Mouse (Mus musculus): ENCODE measurements around the gene Hic1. TPM values are rescaled to one million over a fixed set of nuclear protein-coding genes. Genes with fewer than 3 reads are reported as not detected.
A peak's percentile ranks its signal among the peaks of the same experiment; 100 is the strongest.

The Hic1 gene
- polyA plus RNA-seq, 1 experiment from 2014 or later = 5.9 TPM

DNA sequence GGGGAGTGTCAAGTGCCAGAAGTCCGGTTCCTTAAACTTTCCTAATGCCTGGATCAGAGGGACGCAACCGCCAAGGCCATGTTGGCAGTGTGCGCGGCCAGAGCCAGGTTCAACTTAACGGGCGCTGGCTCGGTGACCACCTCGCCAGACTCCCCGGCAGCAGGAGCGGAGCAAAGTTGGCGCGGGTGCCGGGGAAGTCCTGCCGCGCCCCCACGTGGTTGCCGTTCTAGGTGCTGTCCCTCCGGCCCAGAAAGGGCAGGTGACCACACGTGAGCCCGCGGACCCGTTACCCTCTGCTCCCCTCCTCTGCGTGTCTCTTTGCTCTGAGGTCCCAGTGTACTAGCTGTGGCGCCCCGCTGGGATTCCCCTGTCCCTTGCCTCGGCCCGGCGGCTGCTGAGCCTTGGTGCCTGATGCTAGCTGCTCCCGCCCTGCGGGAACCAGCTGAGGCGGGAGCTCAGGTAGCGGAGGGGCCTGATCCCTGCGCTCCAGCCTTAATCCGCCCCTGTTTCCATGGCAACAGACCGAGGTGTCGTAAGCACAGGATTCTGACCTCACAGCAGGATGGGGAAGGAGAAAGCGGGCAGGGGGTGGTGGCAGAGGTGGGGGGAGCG, 25.6 kb upstream of the Hic1 start:
- no peak for ATAC-seq (ENCODE audit: insufficient read depth, low FRiP score)
- Histone ChIP-seq H3K4me3 (replicated peaks; ENCODE audit: low read length) (peak overlapping the region; percentile 55), H3K27me3 (ENCODE audit: control insufficient read depth, insufficient read depth, low read length) (peaks cover 43% of the 10 kb centered on the region), H3K9me3 (replicated peaks; ENCODE audit: control insufficient read depth, low read length) (no peaks in the 10 kb centered on the region), H3K4me2 (ENCODE audit: low read depth, low read length) (peak overlapping the region; percentile 90), H3K36me3 (ENCODE audit: control insufficient read depth, insufficient read depth, low read length) (no peaks in the 10 kb centered on the region), H3K9ac (ENCODE audit: low read length) (no peak overlapping the region), H3K4me1 (ENCODE audit: control insufficient read depth, insufficient read depth, low read length) (peaks cover 15% of the 10 kb centered on the region), H3K27ac (ENCODE audit: low read length) (no peak overlapping the region)
- under 1% methylated on average over 39 of the region's 39 CpGs for WGBS

DNA sequence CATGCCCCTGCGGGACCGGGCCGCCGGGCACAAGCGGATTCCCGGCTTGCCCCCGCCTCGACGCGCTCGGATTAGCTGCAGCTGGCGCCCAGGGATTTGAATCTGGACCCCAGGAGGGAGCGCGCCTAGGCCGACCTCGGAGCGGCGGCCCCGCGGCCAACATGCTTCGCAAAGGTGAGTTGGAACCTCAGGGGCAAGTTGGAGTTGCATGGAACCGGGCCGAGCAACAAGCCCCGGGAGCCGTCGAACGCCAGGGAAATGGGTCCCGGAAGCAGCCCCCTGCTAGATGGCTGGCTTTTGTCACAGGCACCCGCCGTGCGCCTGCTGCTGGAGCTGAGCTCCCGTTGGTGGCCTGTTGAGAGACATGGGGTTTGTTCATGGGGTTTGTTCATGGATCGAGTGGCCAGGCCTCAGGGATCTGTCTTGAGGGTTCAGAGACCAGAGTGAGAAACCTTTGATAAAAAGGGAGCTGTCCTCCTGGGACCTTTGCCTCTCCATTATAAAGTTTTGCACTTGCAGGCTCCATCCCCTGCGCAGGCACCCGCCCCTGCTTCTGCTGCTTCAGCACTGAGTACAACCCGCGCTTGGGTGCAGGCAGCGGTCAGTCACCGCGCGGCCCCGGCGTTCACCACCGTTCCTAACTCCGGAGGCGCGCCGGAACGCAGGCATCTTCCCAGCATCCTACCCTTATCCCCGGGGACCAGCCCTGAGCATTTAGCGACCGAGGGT, 25.0 kb upstream of the Hic1 start:
- ATAC-seq (ENCODE audit: insufficient read depth, low FRiP score) = no peak
- Histone ChIP-seq H3K4me1 (ENCODE audit: control insufficient read depth, insufficient read depth, low read length) (peaks cover 18% of the 10 kb centered on the region), H3K36me3 (ENCODE audit: control insufficient read depth, insufficient read depth, low read length) (no peaks in the 10 kb centered on the region), H3K9me3 (replicated peaks; ENCODE audit: control insufficient read depth, low read length) (no peaks in the 10 kb centered on the region), H3K9ac (ENCODE audit: low read length) (peak overlapping the region; percentile 66), H3K4me2 (ENCODE audit: low read depth, low read length) (peak overlapping the region; percentile 90), H3K27ac (ENCODE audit: low read length) (no peak overlapping the region), H3K4me3 (replicated peaks; ENCODE audit: low read length) (peak overlapping the region; percentile 55), H3K27me3 (ENCODE audit: control insufficient read depth, insufficient read depth, low read length) (peaks cover 41% of the 10 kb centered on the region)
- under 1% methylated on average over 52 of the region's 52 CpGs for WGBS

DNA sequence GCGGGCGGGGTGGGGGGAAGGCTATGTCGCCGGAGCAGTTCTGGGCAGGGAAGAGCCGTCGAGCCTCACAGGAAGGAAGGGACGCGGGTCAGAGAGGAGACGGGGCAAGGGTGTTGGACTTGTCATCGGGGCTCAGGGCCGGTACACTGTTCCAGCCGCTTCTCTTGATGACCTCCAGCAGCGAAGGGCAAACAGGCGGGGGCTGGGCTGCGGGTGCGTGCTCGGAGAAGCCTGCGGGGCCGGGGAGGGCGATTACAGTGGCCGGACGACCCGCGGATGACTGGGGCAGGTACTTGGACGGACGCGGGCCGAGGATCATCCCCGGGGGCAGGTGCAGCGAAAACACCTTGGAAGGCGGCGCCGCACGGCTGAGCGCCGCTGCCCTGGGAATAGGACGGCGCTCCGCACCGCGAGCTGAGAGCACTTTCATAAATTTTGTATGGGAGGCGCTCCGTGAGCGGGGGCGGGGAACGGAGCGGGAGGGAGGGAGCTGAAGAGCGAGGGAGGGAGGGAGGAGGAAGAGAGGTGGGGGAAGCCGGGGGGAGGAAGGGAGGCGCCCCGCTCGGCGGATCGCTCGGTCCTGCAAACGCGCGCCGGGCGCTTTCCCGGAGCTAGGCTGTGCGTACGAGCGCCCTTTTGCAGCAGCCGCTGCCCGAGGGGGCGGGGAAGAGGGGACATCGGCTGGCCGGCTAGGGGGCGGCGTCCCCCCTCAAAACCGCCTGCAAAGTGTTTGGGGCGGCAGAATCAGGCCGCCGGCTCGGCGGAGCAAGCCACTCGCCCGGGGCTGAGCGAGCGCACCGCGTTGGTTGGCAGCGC, 24.1 kb upstream of the Hic1 start, which contains the start of gene Rtn4rl1:
Rtn4rl1 (plus strand) TSS at position 528 of the 816 bp plus-strand sequence.
- no peak within 1 kb of the TSS for H3K27ac ChIP-seq (ENCODE audit: low read length)
- H3K9ac ChIP-seq (ENCODE audit: low read length) = peak within 1 kb of the TSS; percentile 66
- H3K4me2 ChIP-seq (ENCODE audit: low read depth, low read length) = peak within 1 kb of the TSS; percentile 90
- under 1% methylated on average over 80 of the region's 84 CpGs for WGBS
- 0 out of 2 replicates have a peak, but pooled peaks have one; percentile 16 for ATAC-seq (ENCODE audit: insufficient read depth, low FRiP score)
- H3K4me3 ChIP-seq (replicated peaks; ENCODE audit: low read length) = peak within 1 kb of the TSS; percentile 55
- H3K27me3 ChIP-seq (ENCODE audit: control insufficient read depth, insufficient read depth, low read length) = peaks cover 40% of the 10 kb centered on the region
- H3K4me1 ChIP-seq (ENCODE audit: control insufficient read depth, insufficient read depth, low read length) = peaks cover 19% of the 10 kb centered on the region
- H3K36me3 ChIP-seq (ENCODE audit: control insufficient read depth, insufficient read depth, low read length) = no peaks in the 10 kb centered on the region
- no peaks in the 10 kb centered on the region for H3K9me3 ChIP-seq (replicated peaks; ENCODE audit: control insufficient read depth, low read length)

DNA sequence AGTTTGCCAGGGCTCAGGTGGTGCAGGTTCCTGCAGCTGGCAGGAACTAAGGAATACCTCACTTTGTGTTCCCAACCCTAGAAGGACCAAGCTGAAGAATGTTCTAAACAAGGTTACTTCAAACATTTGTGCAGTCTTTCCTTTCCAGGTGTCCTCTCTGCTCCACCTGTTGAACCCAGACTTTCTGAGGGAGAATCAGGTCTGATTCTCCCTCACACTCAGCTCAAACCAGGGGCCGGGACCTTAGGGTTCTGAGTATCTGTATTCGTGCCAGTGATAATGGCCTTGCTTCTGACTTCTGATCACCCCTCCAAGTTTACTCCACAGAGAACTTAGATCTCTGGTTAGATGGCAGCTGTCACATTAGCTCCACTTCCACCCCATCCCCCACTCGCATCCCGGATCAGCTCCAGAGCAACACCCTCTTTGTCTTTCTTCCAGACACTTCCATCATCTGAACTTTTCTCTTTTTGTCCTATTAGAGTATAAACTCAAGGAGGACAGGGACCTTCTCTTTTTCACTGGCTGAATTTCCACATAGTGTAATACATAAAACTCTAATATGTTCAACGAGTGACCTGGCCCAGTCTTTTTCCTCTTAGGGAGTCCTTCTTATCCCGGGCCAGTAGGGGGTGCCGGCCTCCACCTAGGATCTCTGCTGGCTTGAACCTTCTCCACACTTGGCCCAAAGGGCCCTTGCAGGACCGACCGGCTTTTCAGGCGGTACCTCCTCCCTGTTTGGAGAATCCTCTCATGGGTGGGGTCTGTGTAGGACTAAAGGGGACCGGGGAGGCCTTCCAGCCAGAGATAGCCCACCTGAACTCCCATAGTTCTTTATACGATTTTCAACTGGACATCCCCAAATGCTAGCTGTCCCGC, 23.3 kb upstream of the Hic1 start:
- 23% methylated on average over 13 of the region's 13 CpGs for WGBS
- peaks cover 40% of the 10 kb centered on the region for H3K27me3 ChIP-seq (ENCODE audit: control insufficient read depth, insufficient read depth, low read length)

GRCm38 (mm10) chr11:75191841-75192240, 22.5 kb upstream of the Hic1 start:
- no peak overlapping the region for H3K4me3 ChIP-seq (replicated peaks; ENCODE audit: low read length)
- peaks cover 19% of the 10 kb centered on the region for H3K4me1 ChIP-seq (ENCODE audit: control insufficient read depth, insufficient read depth, low read length)
- H3K36me3 ChIP-seq (ENCODE audit: control insufficient read depth, insufficient read depth, low read length) = no peaks in the 10 kb centered on the region
- H3K27me3 ChIP-seq (ENCODE audit: control insufficient read depth, insufficient read depth, low read length) = peaks cover 36% of the 10 kb centered on the region
- ATAC-seq (ENCODE audit: insufficient read depth, low FRiP score) = no peak
- no peak overlapping the region for H3K9ac ChIP-seq (ENCODE audit: low read length)
- no peaks in the 10 kb centered on the region for H3K9me3 ChIP-seq (replicated peaks; ENCODE audit: control insufficient read depth, low read length)
- WGBS = 63% methylated on average over 6 of the region's 6 CpGs
- H3K27ac ChIP-seq (ENCODE audit: low read length) = no peak overlapping the region
- H3K4me2 ChIP-seq (ENCODE audit: low read depth, low read length) = no peak overlapping the region

More for the DNA sequence above, 23.3 kb upstream of the Hic1 start:
- H3K9ac ChIP-seq (ENCODE audit: low read length) = peak overlapping the region; percentile 66; the same call in 1 of the 2 replicates
- H3K27ac ChIP-seq (ENCODE audit: low read length) = no peak overlapping the region
- no peaks in the 10 kb centered on the region for H3K36me3 ChIP-seq (ENCODE audit: control insufficient read depth, insufficient read depth, low read length)
- H3K4me3 ChIP-seq (replicated peaks; ENCODE audit: low read length) = peak overlapping the region; percentile 55
- peak overlapping the region; percentile 90 for H3K4me2 ChIP-seq (ENCODE audit: low read depth, low read length)
- no peaks in the 10 kb centered on the region for H3K9me3 ChIP-seq (replicated peaks; ENCODE audit: control insufficient read depth, low read length)
- peaks cover 19% of the 10 kb centered on the region for H3K4me1 ChIP-seq (ENCODE audit: control insufficient read depth, insufficient read depth, low read length)
- ATAC-seq (ENCODE audit: insufficient read depth, low FRiP score) = peak; percentile 49

DNA sequence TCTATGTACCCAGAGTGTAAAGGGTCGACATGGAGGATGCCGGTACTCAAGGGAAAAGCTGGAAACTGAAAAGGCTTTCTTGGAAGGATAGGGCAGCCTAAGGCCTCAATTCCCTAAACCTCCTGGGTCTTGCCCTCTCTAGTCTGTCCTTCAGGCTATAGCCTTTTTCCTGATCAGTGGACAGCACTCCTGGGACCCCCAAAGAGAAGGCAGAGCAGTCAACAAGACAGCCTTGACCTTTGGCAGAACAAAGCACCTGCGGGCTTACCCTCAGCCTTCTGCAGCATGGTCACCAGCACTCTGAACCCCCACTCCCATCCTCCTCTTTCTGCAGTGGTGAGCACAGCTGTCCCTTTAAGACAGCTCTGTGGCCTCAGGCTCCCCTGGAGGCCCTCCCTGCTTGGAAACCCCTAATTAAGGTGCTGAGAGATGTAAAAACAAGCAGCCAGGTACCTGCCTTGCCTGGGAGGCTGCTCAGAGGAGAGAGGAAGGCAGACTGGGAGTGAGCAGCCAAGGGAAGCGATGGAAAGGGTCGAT, 21.7 kb upstream of the Hic1 start, which contains the start of gene Dph1:
Dph1 (minus strand) TSS at position 337 of the 537 bp plus-strand sequence.
- 55% methylated on average over 5 of the region's 5 CpGs for WGBS
- Histone ChIP-seq H3K4me1 (ENCODE audit: control insufficient read depth, insufficient read depth, low read length) (peaks cover 19% of the 10 kb centered on the region), H3K4me2 (ENCODE audit: low read depth, low read length) (peak within 1 kb of the TSS; percentile 74), H3K36me3 (ENCODE audit: control insufficient read depth, insufficient read depth, low read length) (no peaks in the 10 kb centered on the region), H3K4me3 (replicated peaks; ENCODE audit: low read length) (peak within 1 kb of the TSS; percentile 71), H3K9ac (ENCODE audit: low read length) (peak within 1 kb of the TSS; percentile 74), H3K27me3 (ENCODE audit: control insufficient read depth, insufficient read depth, low read length) (peaks cover 27% of the 10 kb centered on the region), H3K27ac (ENCODE audit: low read length) (peak within 1 kb of the TSS; percentile 56; the same call in 1 of the 2 replicates), H3K9me3 (replicated peaks; ENCODE audit: control insufficient read depth, low read length) (no peaks in the 10 kb centered on the region)
- ATAC-seq (ENCODE audit: insufficient read depth, low FRiP score) = no peak

DNA sequence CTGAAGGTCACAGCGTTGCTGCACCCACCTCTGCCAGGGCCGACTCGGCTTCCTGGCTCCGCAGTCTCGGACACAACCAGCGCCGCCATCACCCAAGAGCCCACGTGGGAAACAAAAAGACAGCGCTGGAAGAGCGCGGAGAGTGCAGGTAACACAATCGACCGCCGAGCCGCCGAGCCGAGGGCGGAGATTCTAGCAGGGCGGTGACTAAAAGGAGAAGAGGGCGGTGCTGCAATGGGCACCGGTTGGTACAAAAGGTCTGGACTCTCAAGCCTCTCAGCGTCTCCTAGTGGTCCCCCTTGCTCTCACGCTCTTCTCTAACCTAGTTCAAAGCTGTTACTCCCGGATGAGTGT, 21.0 kb upstream of the Hic1 start:
- Histone ChIP-seq H3K4me3 (replicated peaks; ENCODE audit: low read length) (peak overlapping the region; percentile 71), H3K27ac (ENCODE audit: low read length) (peak overlapping the region; percentile 56; the same call in 1 of the 2 replicates), H3K9me3 (replicated peaks; ENCODE audit: control insufficient read depth, low read length) (no peaks in the 10 kb centered on the region), H3K4me1 (ENCODE audit: control insufficient read depth, insufficient read depth, low read length) (peaks cover 19% of the 10 kb centered on the region), H3K9ac (ENCODE audit: low read length) (peak overlapping the region; percentile 74), H3K27me3 (ENCODE audit: control insufficient read depth, insufficient read depth, low read length) (peaks cover 21% of the 10 kb centered on the region), H3K36me3 (ENCODE audit: control insufficient read depth, insufficient read depth, low read length) (no peaks in the 10 kb centered on the region), H3K4me2 (ENCODE audit: low read depth, low read length) (peak overlapping the region; percentile 74)
- WGBS = 0% methylated on average over 24 of the region's 24 CpGs
- peak; percentile 84 for ATAC-seq (ENCODE audit: insufficient read depth, low FRiP score)

DNA sequence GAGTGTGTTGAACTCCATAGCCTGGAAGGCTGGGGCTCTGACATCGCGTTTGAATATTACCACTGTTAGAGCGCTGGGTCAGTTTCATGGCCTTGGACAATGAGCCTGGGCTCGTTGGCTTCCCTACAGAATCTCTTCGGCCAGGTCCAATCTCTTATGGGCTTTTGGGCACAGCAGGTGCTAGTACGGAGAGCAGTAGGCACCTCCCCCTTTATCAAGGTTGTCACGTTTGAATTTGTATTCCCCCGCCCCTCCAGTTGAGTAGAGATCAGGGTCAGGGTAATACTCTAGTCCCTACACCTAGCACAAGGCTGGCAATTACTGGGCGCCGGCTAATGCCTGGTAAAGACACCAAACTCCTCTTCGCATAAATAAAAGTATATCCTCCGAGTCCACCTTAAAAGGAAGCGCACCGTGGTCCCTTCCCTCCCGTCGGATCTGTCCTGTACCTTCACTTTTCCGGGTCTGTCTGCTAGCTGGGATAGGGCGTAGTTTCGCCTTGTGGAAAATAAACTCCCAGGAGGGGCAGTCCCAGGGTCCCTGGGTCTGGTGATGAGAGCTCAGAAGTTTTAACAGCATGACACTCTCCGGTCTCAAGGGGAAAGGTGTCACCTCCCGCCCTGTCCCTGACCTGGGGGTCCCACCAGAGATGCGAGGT, 20.5 kb upstream of the Hic1 start:
- Histone ChIP-seq H3K4me2 (ENCODE audit: low read depth, low read length) (peak overlapping the region; percentile 74), H3K36me3 (ENCODE audit: control insufficient read depth, insufficient read depth, low read length) (no peaks in the 10 kb centered on the region), H3K9me3 (replicated peaks; ENCODE audit: control insufficient read depth, low read length) (no peaks in the 10 kb centered on the region), H3K4me1 (ENCODE audit: control insufficient read depth, insufficient read depth, low read length) (peaks cover 19% of the 10 kb centered on the region), H3K4me3 (replicated peaks; ENCODE audit: low read length) (peak overlapping the region; percentile 71), H3K27me3 (ENCODE audit: control insufficient read depth, insufficient read depth, low read length) (peaks cover 16% of the 10 kb centered on the region), H3K27ac (ENCODE audit: low read length) (peak overlapping the region; percentile 56; the same call in 1 of the 2 replicates), H3K9ac (ENCODE audit: low read length) (peak overlapping the region; percentile 74)
- WGBS = under 1% methylated on average over 22 of the region's 22 CpGs
- ATAC-seq (ENCODE audit: insufficient read depth, low FRiP score) = 0 out of 2 replicates have a peak, but pooled peaks have one; percentile 5
